Mouse (Mus musculus) heart, embryonic 15.5 days (tissue): Measurements from ENCODE around the gene Vamp3. TPM values are rescaled to one million over a fixed set of nuclear protein-coding genes. Genes with fewer than 3 reads are reported as not detected.

Source experiments
- ATAC-seq: fragments of 200-750 bp; cut with Nextera tagmentation; replicated peaks from 2 replicates; pipeline ENCODE4 v1.8.0; 2017; ENCODE audit warnings: low read depth, moderate TSS enrichment; ENCODE audit not compliant: insufficient number of reproducible peaks, insufficient read depth, low FRiP score
- H3K27ac ChIP-seq: fragments of 300-500 bp; sonication (generic); 2 replicates; pipeline ENCODE4 v1.5.1; 2015; ENCODE audit warnings: mild to moderate bottlenecking, inconsistent platforms
- H3K27me3 ChIP-seq: fragments of 300-500 bp; sonication (generic); 2 replicates; pipeline ENCODE4 v1.6.1; 2015; ENCODE audit warnings: inconsistent platforms
- H3K36me3 ChIP-seq: fragments of 300-500 bp; sonication (generic); 2 replicates; pipeline ENCODE4 v1.6.1; 2015; ENCODE audit warnings: mild to moderate bottlenecking, inconsistent platforms
- H3K4me1 ChIP-seq: fragments of 300-500 bp; sonication (generic); replicated peaks from 2 replicates; pipeline ENCODE4 v1.6.1; 2015; ENCODE audit warnings: inconsistent platforms
- H3K4me2 ChIP-seq: fragments of 300-500 bp; sonication (generic); 2 replicates; pipeline ENCODE4 v1.6.1; 2015; ENCODE audit warnings: inconsistent platforms, mild to moderate bottlenecking, moderate library complexity
- H3K4me3 ChIP-seq: fragments of 300-500 bp; sonication (generic); 2 replicates; pipeline ENCODE4 v1.5.1; 2015; ENCODE audit warnings: mild to moderate bottlenecking, inconsistent platforms
- H3K9ac ChIP-seq: fragments of 300-500 bp; sonication (generic); 2 replicates; pipeline ENCODE4 v1.6.1; 2015; ENCODE audit warnings: mild to moderate bottlenecking, inconsistent platforms
- H3K9me3 ChIP-seq: fragments of 300-500 bp; sonication (generic); replicated peaks from 2 replicates; pipeline ENCODE4 v1.6.1; 2016; ENCODE audit warnings: inconsistent platforms
- WGBS: fragments of 180-500 bp; shearing (Covaris S2); methylation state at CpG from one replicate; pipeline ENCODE4 v1.1.7; 2015; ENCODE audit warnings: mixed read lengths; 5-methylcytosine and 5-hydroxymethylcytosine counted together
- polyA plus RNA-seq: library from polyadenylated mRNA; unstranded; fragments of >200 nt; fragmentation: Nextera tagmentation; extraction: Ambion mirVana; gene quantifications from 2 replicates; pipeline ENCODE4 v1.2.1, GENCODE M21; 2015

Vamp3 gene
- polyA plus RNA-seq, 1 experiment from 2014 or later: 88.0 TPM

GRCm38 (mm10) chr4:151083027-151083426 lies 25.3 kb upstream of the Vamp3 start:
- Histone ChIP-seq H3K27me3 (no peaks in the 10 kb centered on the region), H3K9ac (no peak overlapping the region), H3K4me3 (no peak overlapping the region), H3K27ac (peak overlapping the region; percentile 93), H3K4me1 (peaks cover 33% of the 10 kb centered on the region), H3K36me3 (peaks cover 35% of the 10 kb centered on the region), H3K9me3 (no peaks in the 10 kb centered on the region), H3K4me2 (0 out of 2 replicates have a peak overlapping the region, but pooled peaks have one; percentile 14)
- peak; percentile 54 for ATAC-seq
- WGBS: 40% methylated on average over 5 of the region's 5 CpGs

- ATAC-seq: no peak
- H3K36me3 ChIP-seq: peaks cover 38% of the 10 kb centered on the region
- H3K9ac ChIP-seq: no peak overlapping the region
- peak overlapping the region; percentile 93 for H3K27ac ChIP-seq
- H3K4me1 ChIP-seq: peaks cover 33% of the 10 kb centered on the region
- H3K4me3 ChIP-seq: no peak overlapping the region
- H3K9me3 ChIP-seq: no peaks in the 10 kb centered on the region
- H3K27me3 ChIP-seq: no peaks in the 10 kb centered on the region
- 89% methylated on average over 13 of the region's 13 CpGs for WGBS
- no peak overlapping the region for H3K4me2 ChIP-seq
These were observed 24.2 kb upstream of the Vamp3 start for GRCm38 (mm10) chr4:151081977-151082376.

- 84% methylated on average over 2 of the region's 2 CpGs for WGBS
- H3K4me3 ChIP-seq: no peak overlapping the region
- no peak overlapping the region for H3K27ac ChIP-seq
- H3K9me3 ChIP-seq: no peaks in the 10 kb centered on the region
- peaks cover 33% of the 10 kb centered on the region for H3K4me1 ChIP-seq
- H3K36me3 ChIP-seq: peaks cover 43% of the 10 kb centered on the region
- no peaks in the 10 kb centered on the region for H3K27me3 ChIP-seq
- H3K4me2 ChIP-seq: no peak overlapping the region
- no peak overlapping the region for H3K9ac ChIP-seq
- ATAC-seq: no peak
These were observed 23.6 kb upstream of the Vamp3 start for GRCm38 (mm10) chr4:151081355-151081754.

- H3K27ac ChIP-seq: peak overlapping the region; percentile 35
- H3K9me3 ChIP-seq: no peaks in the 10 kb centered on the region
- peaks cover 11% of the 10 kb centered on the region; the same call in 1 of the 2 replicates for H3K4me1 ChIP-seq
- 79% methylated on average over 15 of the region's 15 CpGs for WGBS
- no peaks in the 10 kb centered on the region for H3K27me3 ChIP-seq
- ATAC-seq: no peak
- H3K9ac ChIP-seq: no peak overlapping the region
- H3K36me3 ChIP-seq: peaks cover 58% of the 10 kb centered on the region
- no peak overlapping the region for H3K4me2 ChIP-seq
- no peak overlapping the region for H3K4me3 ChIP-seq
These were observed 17.1 kb upstream of the Vamp3 start for GRCm38 (mm10) chr4:151074817-151075216.

- Histone ChIP-seq H3K27ac (no peak overlapping the region), H3K9me3 (no peaks in the 10 kb centered on the region), H3K4me2 (no peak overlapping the region), H3K4me3 (no peak overlapping the region), H3K4me1 (peaks cover 11% of the 10 kb centered on the region; the same call in 1 of the 2 replicates), H3K27me3 (no peaks in the 10 kb centered on the region), H3K9ac (no peak overlapping the region), H3K36me3 (peaks cover 47% of the 10 kb centered on the region)
- ATAC-seq: 0 out of 2 replicates have a peak, but pooled peaks have one; percentile 39
- WGBS: 46% methylated on average over 13 of the region's 13 CpGs
These were observed 15.5 kb upstream of the Vamp3 start for GRCm38 (mm10) chr4:151073108-151073744.

- WGBS: 72% methylated on average over 7 of the region's 7 CpGs
These were observed 13.2 kb upstream of the Vamp3 start for GRCm38 (mm10) chr4:151070962-151071361.

GRCm38 (mm10) chr4:151068751-151069150 lies 11.0 kb upstream of the Vamp3 start:
- Histone ChIP-seq H3K27me3 (no peaks in the 10 kb centered on the region), H3K36me3 (peaks cover 25% of the 10 kb centered on the region; the same call in 1 of the 2 replicates), H3K9me3 (no peaks in the 10 kb centered on the region), H3K27ac (no peak overlapping the region), H3K4me1 (0 out of 2 replicates have a peak, but pooled peaks cover 2% of the 10 kb centered on the region), H3K9ac (no peak overlapping the region), H3K4me3 (no peak overlapping the region), H3K4me2 (no peak overlapping the region)
- no peak for ATAC-seq
- 57% methylated on average over 4 of the region's 4 CpGs for WGBS

More at GRCm38 (mm10) chr4:151070962-151071361, 13.2 kb upstream of the Vamp3 start:
- Histone ChIP-seq H3K9me3 (no peaks in the 10 kb centered on the region), H3K9ac (no peak overlapping the region), H3K4me1 (peaks cover 11% of the 10 kb centered on the region; the same call in 1 of the 2 replicates), H3K27me3 (no peaks in the 10 kb centered on the region), H3K4me2 (no peak overlapping the region), H3K4me3 (no peak overlapping the region), H3K36me3 (peaks cover 40% of the 10 kb centered on the region; the same call in 1 of the 2 replicates), H3K27ac (no peak overlapping the region)
- no peak for ATAC-seq

GRCm38 (mm10) chr4:151059566-151059965 lies 1.8 kb upstream of the Vamp3 start:
- H3K4me3 ChIP-seq: no peak overlapping the region
- no peak overlapping the region for H3K4me2 ChIP-seq
- WGBS: 97% methylated on average over 4 of the region's 4 CpGs
- no peaks in the 10 kb centered on the region for H3K27me3 ChIP-seq
- H3K36me3 ChIP-seq: peaks cover 6% of the 10 kb centered on the region; the same call in 1 of the 2 replicates
- no peaks in the 10 kb centered on the region for H3K9me3 ChIP-seq
- H3K9ac ChIP-seq: no peak overlapping the region
- ATAC-seq: no peak
- H3K4me1 ChIP-seq: peaks cover 12% of the 10 kb centered on the region; the same call in 1 of the 2 replicates
- no peak overlapping the region for H3K27ac ChIP-seq

- Histone ChIP-seq H3K36me3 (peaks cover 14% of the 10 kb centered on the region), H3K4me1 (peaks cover 12% of the 10 kb centered on the region; the same call in 1 of the 2 replicates), H3K4me3 (peak overlapping the region; percentile 85; the same call in 1 of the 2 replicates), H3K9me3 (no peaks in the 10 kb centered on the region), H3K9ac (peak overlapping the region; percentile 48), H3K4me2 (peak overlapping the region; percentile 68), H3K27ac (peak overlapping the region; percentile 73), H3K27me3 (no peaks in the 10 kb centered on the region)
- WGBS: 78% methylated on average over 4 of the region's 4 CpGs
- ATAC-seq: no peak
These were observed 871 bp upstream of the Vamp3 start for GRCm38 (mm10) chr4:151058634-151059033.

- Histone ChIP-seq H3K4me3 (no peak overlapping the region), H3K27ac (no peak overlapping the region), H3K9ac (no peak overlapping the region), H3K9me3 (no peaks in the 10 kb centered on the region), H3K36me3 (peaks cover 48% of the 10 kb centered on the region), H3K4me1 (no peaks in the 10 kb centered on the region; the same call in 1 of the 2 replicates), H3K27me3 (no peaks in the 10 kb centered on the region), H3K4me2 (no peak overlapping the region)
- no peak for ATAC-seq
- WGBS: 79% methylated on average over 1 of the region's 1 CpGs
These were observed 6.6 kb downstream of the Vamp3 start for GRCm38 (mm10) chr4:151051162-151051561.

GRCm38 (mm10) chr4:151046524-151046923 lies 11.2 kb downstream of the Vamp3 start:
- no peaks in the 10 kb centered on the region for H3K27me3 ChIP-seq
- no peak overlapping the region for H3K9ac ChIP-seq
- H3K36me3 ChIP-seq: peaks cover 36% of the 10 kb centered on the region; the same call in 1 of the 2 replicates
- H3K4me2 ChIP-seq: no peak overlapping the region
- whole genome bisulfite sequencing: 78% methylated on average over 3 of the region's 3 CpGs
- H3K9me3 ChIP-seq: no peaks in the 10 kb centered on the region
- no peak overlapping the region for H3K27ac ChIP-seq
- ATAC-seq: no peak
- H3K4me3 ChIP-seq: no peak overlapping the region
- H3K4me1 ChIP-seq: peaks cover 19% of the 10 kb centered on the region
